Mouse (Mus musculus) left cerebral cortex, postnatal 36 days (tissue): Measurements from ENCODE around the gene Clcn2. TPM values are rescaled to one million over a fixed set of nuclear protein-coding genes. Genes with fewer than 3 reads are reported as not detected.
A peak's percentile ranks its signal among the peaks of the same experiment; 100 is the strongest.
"Not testable (repeated sequence)": the region's sequence is repeated elsewhere in the genome, so short reads cannot be mapped to it uniquely, and the experiment has no call there.

Experiments
- DNase-seq, 2 experiments: peaks; one replicate each; pipeline ENCODE4 v3.0.0; 2021 to 2022; ENCODE audit warnings: low spot score in 2 of 2, mixed read lengths in 1 of 2
- intact Hi-C: fragments of 180-260 bp; cut with DNase I; formaldehyde crosslinking; loops from one replicate; pipeline ENCODE4 v1.15.1; 2025
- total RNA-seq, 2 experiments: library from RNA; stranded (reverse); gene quantifications; 2 replicates each; pipeline ENCODE4 v1.2.3; 2021

Gene Clcn2
- total RNA-seq, 2 experiments from 2014 or later = 59.1 to 72.2 TPM

- intact Hi-C loops = no loop called here
- peak; percentile 54 to 66 for DNase-seq
Observed at GRCm38 (mm10) chr16:20672965-20673705, 44.4 kb downstream of the Clcn2 start.

GRCm38 (mm10) chr16:20672500-20672902 lies 45.0 kb downstream of the Clcn2 start:
- intact Hi-C loops = no loop called here

GRCm38 (mm10) chr16:20671886-20672285 lies 45.7 kb downstream of the Clcn2 start:
- no peak for DNase-seq
- intact Hi-C loops = no loop called here

More at GRCm38 (mm10) chr16:20672500-20672902, 45.0 kb downstream of the Clcn2 start:
- DNase-seq = peak; percentile 95 to 98

- DNase-seq = no peak
- intact Hi-C loops = no loop called here
Observed at GRCm38 (mm10) chr16:20670291-20670690, 47.3 kb downstream of the Clcn2 start.

GRCm38 (mm10) chr16:20668013-20668412 lies 49.5 kb downstream of the Clcn2 start, which contains the start of gene Eif4g1:
Gene Eif4g1, plus strand, starts transcription at chr16:20668313.
- not testable (repeated sequence) for DNase-seq
- intact Hi-C loops = loop anchor here (5.0 kb wide), 1 partner anchor 81 kb away; the partner anchor contains the start of gene Vwa5b2

- DNase-seq = no peak
- intact Hi-C loops = no loop called here
Observed at GRCm38 (mm10) chr16:20657661-20658060, 59.9 kb downstream of the Clcn2 start.

- intact Hi-C loops = loop anchor here (5.0 kb wide), 2 partner anchors 136 to 156 kb away; partner anchors contain the start of genes Dvl3 and Eif2b5
- no peak for DNase-seq
Observed at GRCm38 (mm10) chr16:20653315-20653714, 64.2 kb downstream of the Clcn2 start.

Other genes starting within 250 kb of the Clcn2 start
- gene Eif2b5, start 218.9 kb downstream of the Clcn2 start, total RNA-seq = 10 to 100 TPM; 56.4 to 66.8 TPM
- 10 to 100 TPM; 63.5 to 75.7 TPM for gene Dvl3, start 200.8 kb downstream of the Clcn2 start, total RNA-seq
- 100 to 1,000 TPM; 792 to 907 TPM for gene Ap2m1, start 182.3 kb downstream of the Clcn2 start, total RNA-seq
- 100 to 1,000 TPM in 1 of 2 experiments, 10 to 100 TPM in 1; 88.3 to 102 TPM for gene Abcf3, start 169.2 kb downstream of the Clcn2 start, total RNA-seq
- 10 to 100 TPM; 43.0 to 63.7 TPM for gene Vwa5b2, start 128.3 kb downstream of the Clcn2 start, total RNA-seq
- 1 to 10 TPM; 1.4 to 2.0 TPM for gene Eef1akmt4, start 106.2 kb downstream of the Clcn2 start, total RNA-seq
- gene Gm49333, start 106.1 kb downstream of the Clcn2 start, total RNA-seq = not detected
- gene Alg3, start 106.0 kb downstream of the Clcn2 start, total RNA-seq = 10 to 100 TPM; 14.5 to 14.6 TPM
- 100 to 1,000 TPM; 166 to 199 TPM for gene Camk2n2, start 96.5 kb downstream of the Clcn2 start, total RNA-seq
- gene Ece2, start 87.9 kb downstream of the Clcn2 start, total RNA-seq = 10 to 100 TPM; 19.4 to 28.5 TPM
- 100 to 1,000 TPM; 214 to 240 TPM for gene Psmd2, start 66.1 kb downstream of the Clcn2 start, total RNA-seq
- gene Eif4g1, start 49.4 kb downstream of the Clcn2 start, total RNA-seq = 100 to 1,000 TPM; 281 to 286 TPM
- gene Fam131a, start 24.5 kb downstream of the Clcn2 start, total RNA-seq = 100 to 1,000 TPM; 303 to 372 TPM
- 10 to 100 TPM; 21.7 to 25.5 TPM for gene Polr2h, start 81 bp downstream of the Clcn2 start, total RNA-seq
- 10 to 100 TPM; 33.6 to 46.4 TPM for gene Chrd, start 15.4 kb upstream of the Clcn2 start, total RNA-seq
- gene Thpo, start 16.8 kb upstream of the Clcn2 start, total RNA-seq = 1 to 10 TPM; 2.9 to 7.8 TPM